17 mouse cellular contexts compared by ENCODE assay signal in genomic region chrX:151653744-151654143, GRCm38 (mm10).
"Had no signal": no experiment of that assay in that cellular context is flagged by ENCODE, and none has a peak within 500 bp of the region (broad histone marks: within the 10 kb centered on the region; RNA-seq: fewer than 3 reads in every experiment).

No protein-coding gene starts in this region.

- H3K4me2 ChIP-seq: lung, embryonic 14.5 days; midbrain, embryonic 11.5 days; midbrain, embryonic 13.5 days; midbrain, embryonic 15.5 days; neural tube, embryonic 12.5 days had no signal

- DNase-seq: lung, adult 18-20 months; lung, embryonic 14.5 days; lung, postnatal 10 days; retina, postnatal 1 day; right cerebral cortex, adult 18-20 months; right cerebral cortex, postnatal 25 days; right cerebral cortex, postnatal 4 days; spleen, adult 18-20 months; thymus, adult 18-20 months; thymus, postnatal 14 days; thymus, postnatal 36 days had no signal

- ATAC-seq: midbrain, embryonic 13.5 days; midbrain, embryonic 15.5 days had no signal

- H3K27ac ChIP-seq: macrophage; midbrain, embryonic 13.5 days; midbrain, embryonic 15.5 days; neural tube, embryonic 12.5 days had no signal

- H3K27me3 ChIP-seq: midbrain, embryonic 13.5 days; midbrain, embryonic 15.5 days; neural tube, embryonic 12.5 days had no signal

- H3K9ac ChIP-seq: lung, embryonic 14.5 days; midbrain, embryonic 13.5 days; midbrain, embryonic 15.5 days; neural tube, embryonic 12.5 days had no signal

- H3K36me3 ChIP-seq: midbrain, embryonic 13.5 days; midbrain, embryonic 15.5 days; neural tube, embryonic 12.5 days had no signal

- H3K9me3 ChIP-seq: megakaryocyte, embryonic 14.5 days; midbrain, embryonic 13.5 days; midbrain, embryonic 15.5 days; neural tube, embryonic 12.5 days had no signal

- H3K4me3 ChIP-seq: megakaryocyte, embryonic 14.5 days; midbrain, embryonic 13.5 days; midbrain, embryonic 15.5 days; neural tube, embryonic 12.5 days had no signal

- H3K4me1 ChIP-seq: megakaryocyte, embryonic 14.5 days; midbrain, embryonic 13.5 days; midbrain, embryonic 15.5 days; neural tube, embryonic 12.5 days had no signal
